Mouse (Mus musculus): ENCODE data around the gene Plcd1. TPM values are rescaled to one million over a fixed set of nuclear protein-coding genes. Genes with fewer than 3 reads are reported as not detected.

Gene Plcd1
- polyA plus RNA-seq, 1 experiment from 2014 or later = 27.8 TPM

- no peak overlapping the region for H3K4me3 ChIP-seq
- peak overlapping the region; percentile 56 for H3K27ac ChIP-seq
- no peaks in the 10 kb centered on the region for H3K27me3 ChIP-seq
- ATAC-seq (ENCODE audit: insufficient number of reproducible peaks, insufficient read depth, low FRiP score, low TSS enrichment) = no peak
- no peaks in the 10 kb centered on the region for H3K9me3 ChIP-seq
- H3K4me2 ChIP-seq (replicated peaks) = no peak overlapping the region
- no peaks in the 10 kb centered on the region for H3K36me3 ChIP-seq
- peaks cover 23% of the 10 kb centered on the region for H3K4me1 ChIP-seq
- 28% methylated on average over 12 of the region's 12 CpGs for WGBS
- H3K9ac ChIP-seq = no peak overlapping the region
Measured at GRCm38 (mm10) chr9:119109685-119110353, 16.5 kb upstream of the Plcd1 start.

GRCm38 (mm10) chr9:119107566-119107965 is 14.3 kb upstream of the Plcd1 start:
- WGBS = 86% methylated on average over 4 of the region's 4 CpGs
- Histone ChIP-seq H3K4me3 (no peak overlapping the region), H3K27ac (no peak overlapping the region), H3K4me2 (replicated peaks) (no peak overlapping the region), H3K9me3 (no peaks in the 10 kb centered on the region), H3K36me3 (no peaks in the 10 kb centered on the region), H3K9ac (no peak overlapping the region), H3K4me1 (peaks cover 27% of the 10 kb centered on the region), H3K27me3 (no peaks in the 10 kb centered on the region; the same call in 1 of the 2 replicates)
- ATAC-seq (ENCODE audit: insufficient number of reproducible peaks, insufficient read depth, low FRiP score, low TSS enrichment) = no peak

GRCm38 (mm10) chr9:119102783-119103113 is 9.4 kb upstream of the Plcd1 start:
- no peak for ATAC-seq (ENCODE audit: insufficient number of reproducible peaks, insufficient read depth, low FRiP score, low TSS enrichment)
- peaks cover 4% of the 10 kb centered on the region; the same call in 1 of the 2 replicates for H3K4me1 ChIP-seq
- H3K4me2 ChIP-seq (replicated peaks) = peak overlapping the region; percentile 79
- 0 out of 2 replicates have a peak overlapping the region, but pooled peaks have one; percentile 5 for H3K27ac ChIP-seq
- H3K9me3 ChIP-seq = no peaks in the 10 kb centered on the region
- H3K36me3 ChIP-seq = no peaks in the 10 kb centered on the region
- peak overlapping the region; percentile 40 for H3K9ac ChIP-seq
- WGBS = 4% methylated on average over 19 of the region's 19 CpGs
- no peaks in the 10 kb centered on the region; the same call in 1 of the 2 replicates for H3K27me3 ChIP-seq
- H3K4me3 ChIP-seq = peak overlapping the region; percentile 70

- peak within 1 kb of the TSS; percentile 79 for H3K4me2 ChIP-seq (replicated peaks)
- H3K9ac ChIP-seq = peak within 1 kb of the TSS; percentile 40
- H3K27ac ChIP-seq = 0 out of 2 replicates have a peak within 1 kb of the TSS, but pooled peaks have one; percentile 23
- ATAC-seq (ENCODE audit: insufficient number of reproducible peaks, insufficient read depth, low FRiP score, low TSS enrichment) = peak; percentile 84
- 3% methylated on average over 44 of the region's 44 CpGs for WGBS
- no peaks in the 10 kb centered on the region for H3K9me3 ChIP-seq
- peak within 1 kb of the TSS; percentile 70 for H3K4me3 ChIP-seq
- H3K36me3 ChIP-seq = no peaks in the 10 kb centered on the region
- peaks cover 4% of the 10 kb centered on the region; the same call in 1 of the 2 replicates for H3K4me1 ChIP-seq
- H3K27me3 ChIP-seq = no peaks in the 10 kb centered on the region; the same call in 1 of the 2 replicates
Measured at GRCm38 (mm10) chr9:119101992-119102782, 8.9 kb upstream of the Plcd1 start, which contains the start of gene Dlec1. TSS of gene Dlec1 (plus strand) at chr9:119102478.

GRCm38 (mm10) chr9:119100177-119100898 is 7.0 kb upstream of the Plcd1 start:
- Histone ChIP-seq H3K27ac (no peak overlapping the region), H3K4me3 (no peak overlapping the region), H3K9ac (no peak overlapping the region), H3K9me3 (no peaks in the 10 kb centered on the region), H3K27me3 (no peaks in the 10 kb centered on the region; the same call in 1 of the 2 replicates), H3K4me2 (replicated peaks) (no peak overlapping the region; the same call in 1 of the 2 replicates), H3K36me3 (no peaks in the 10 kb centered on the region), H3K4me1 (peaks cover 4% of the 10 kb centered on the region; the same call in 1 of the 2 replicates)
- no peak for ATAC-seq (ENCODE audit: insufficient number of reproducible peaks, insufficient read depth, low FRiP score, low TSS enrichment)
- 17% methylated on average over 15 of the region's 15 CpGs for WGBS

GRCm38 (mm10) chr9:119094462-119095109 is 1.3 kb upstream of the Plcd1 start:
- WGBS = 80% methylated on average over 13 of the region's 13 CpGs
- H3K9me3 ChIP-seq = no peaks in the 10 kb centered on the region
- no peak for ATAC-seq (ENCODE audit: insufficient number of reproducible peaks, insufficient read depth, low FRiP score, low TSS enrichment)
- no peak overlapping the region for H3K4me3 ChIP-seq
- peaks cover 16% of the 10 kb centered on the region for H3K4me1 ChIP-seq
- no peak overlapping the region for H3K27ac ChIP-seq
- no peaks in the 10 kb centered on the region for H3K36me3 ChIP-seq
- H3K9ac ChIP-seq = 0 out of 2 replicates have a peak overlapping the region, but pooled peaks have one; percentile 64
- H3K4me2 ChIP-seq (replicated peaks) = no peak overlapping the region
- H3K27me3 ChIP-seq = peaks cover 23% of the 10 kb centered on the region

- no peak overlapping the region for H3K27ac ChIP-seq
- H3K27me3 ChIP-seq = peaks cover 23% of the 10 kb centered on the region
- H3K4me2 ChIP-seq (replicated peaks) = peak overlapping the region; percentile 88
- H3K4me1 ChIP-seq = peaks cover 31% of the 10 kb centered on the region
- H3K36me3 ChIP-seq = no peaks in the 10 kb centered on the region
- H3K9me3 ChIP-seq = no peaks in the 10 kb centered on the region
- no peak for ATAC-seq (ENCODE audit: insufficient number of reproducible peaks, insufficient read depth, low FRiP score, low TSS enrichment)
- peak overlapping the region; percentile 59 for H3K4me3 ChIP-seq
- peak overlapping the region; percentile 64 for H3K9ac ChIP-seq
- WGBS = 2% methylated on average over 45 of the region's 45 CpGs
Measured at GRCm38 (mm10) chr9:119092473-119093418, 556 bp downstream of the Plcd1 start.

GRCm38 (mm10) chr9:119091581-119092310 is 1.6 kb downstream of the Plcd1 start:
- Histone ChIP-seq H3K4me1 (peaks cover 34% of the 10 kb centered on the region), H3K4me2 (replicated peaks) (peak overlapping the region; percentile 88), H3K27me3 (peaks cover 23% of the 10 kb centered on the region), H3K36me3 (no peaks in the 10 kb centered on the region), H3K9ac (peak overlapping the region; percentile 64; the same call in 1 of the 2 replicates), H3K27ac (no peak overlapping the region), H3K9me3 (no peaks in the 10 kb centered on the region), H3K4me3 (peak overlapping the region; percentile 59)
- ATAC-seq (ENCODE audit: insufficient number of reproducible peaks, insufficient read depth, low FRiP score, low TSS enrichment) = no peak
- WGBS = 62% methylated on average over 12 of the region's 12 CpGs

- H3K4me1 ChIP-seq = peaks cover 38% of the 10 kb centered on the region
- no peaks in the 10 kb centered on the region for H3K36me3 ChIP-seq
- peaks cover 23% of the 10 kb centered on the region for H3K27me3 ChIP-seq
- no peak for ATAC-seq (ENCODE audit: insufficient number of reproducible peaks, insufficient read depth, low FRiP score, low TSS enrichment)
- H3K9me3 ChIP-seq = no peaks in the 10 kb centered on the region
- no peak overlapping the region for H3K27ac ChIP-seq
- no peak overlapping the region for H3K9ac ChIP-seq
- over 99% methylated on average over 5 of the region's 5 CpGs for WGBS
- H3K4me3 ChIP-seq = no peak overlapping the region
- no peak overlapping the region for H3K4me2 ChIP-seq (replicated peaks)
Measured at GRCm38 (mm10) chr9:119090462-119090861, 2.8 kb downstream of the Plcd1 start.

- WGBS = 43% methylated on average over 7 of the region's 7 CpGs
- peaks cover 38% of the 10 kb centered on the region for H3K4me1 ChIP-seq
- H3K27me3 ChIP-seq = peaks cover 18% of the 10 kb centered on the region
- H3K4me2 ChIP-seq (replicated peaks) = no peak overlapping the region
- no peak overlapping the region for H3K4me3 ChIP-seq
- ATAC-seq (ENCODE audit: insufficient number of reproducible peaks, insufficient read depth, low FRiP score, low TSS enrichment) = no peak
- peak overlapping the region; percentile 27; the same call in 1 of the 2 replicates for H3K27ac ChIP-seq
- H3K9ac ChIP-seq = no peak overlapping the region
- H3K36me3 ChIP-seq = no peaks in the 10 kb centered on the region
- H3K9me3 ChIP-seq = no peaks in the 10 kb centered on the region
Measured at GRCm38 (mm10) chr9:119089437-119089836, 3.9 kb downstream of the Plcd1 start.
